Mouse (Mus musculus) limb, embryonic 11.5 days (tissue): ENCODE measurements around the gene Rnf126. TPM values are rescaled to one million over a fixed set of nuclear protein-coding genes. Genes with fewer than 3 reads are reported as not detected.

Experiments
- ATAC-seq: fragments of 200-750 bp; cut with Nextera tagmentation; 2 replicates; pipeline ENCODE4 v1.8.0; 2017; ENCODE audit warnings: low read depth; ENCODE audit not compliant: insufficient number of reproducible peaks, low FRiP score, low TSS enrichment
- DNase-seq: peaks from one replicate; pipeline ENCODE4 v3.0.0-alpha.2; 2015; ENCODE audit warnings: low spot score
- H3K27ac ChIP-seq: fragments of 300-500 bp; sonication (generic); replicated peaks from 2 replicates; pipeline ENCODE4 v1.5.1; 2014; ENCODE audit warnings: low read depth, mild to moderate bottlenecking, low read length
- H3K27me3 ChIP-seq: fragments of 300-500 bp; sonication (generic); 2 replicates; pipeline ENCODE4 v1.6.1; 2014; ENCODE audit warnings: mild to moderate bottlenecking, low read length, mixed read lengths; ENCODE audit not compliant: control insufficient read depth, insufficient read depth
- H3K36me3 ChIP-seq: fragments of 300-500 bp; sonication (generic); 2 replicates; pipeline ENCODE4 v1.6.1; 2014; ENCODE audit warnings: mild to moderate bottlenecking, low read length, moderate library complexity, mixed read lengths; ENCODE audit not compliant: control insufficient read depth, insufficient read depth
- H3K4me1 ChIP-seq: fragments of 300-500 bp; sonication (generic); 2 replicates; pipeline ENCODE4 v1.6.1; 2014; ENCODE audit warnings: low read length, mixed read lengths; ENCODE audit not compliant: control insufficient read depth, insufficient read depth
- H3K4me2 ChIP-seq: fragments of 300-500 bp; sonication (generic); 2 replicates; pipeline ENCODE4 v1.6.1; 2014; ENCODE audit warnings: low read depth, mild to moderate bottlenecking, moderate library complexity; ENCODE audit not compliant: severe bottlenecking
- H3K4me3 ChIP-seq: fragments of 300-500 bp; sonication (generic); 2 replicates; pipeline ENCODE4 v1.5.1; 2014; ENCODE audit warnings: low read depth, low read length
- H3K9ac ChIP-seq: fragments of 300-500 bp; sonication (generic); 2 replicates; pipeline ENCODE4 v1.6.1; 2014; ENCODE audit warnings: mild to moderate bottlenecking, low read length
- H3K9me3 ChIP-seq: fragments of 300-500 bp; sonication (generic); 2 replicates; pipeline ENCODE4 v1.6.1; 2016; ENCODE audit warnings: low read length; ENCODE audit not compliant: control insufficient read depth
- WGBS: fragments of 180-500 bp; shearing (Covaris S2); extraction: QIAGEN DNeasy Blood & Tissue Kit; methylation state at CpG from one replicate; pipeline ENCODE4 v1.1.7; 2014; 5-methylcytosine and 5-hydroxymethylcytosine counted together
- polyA plus RNA-seq: library from polyadenylated mRNA; unstranded; fragments of >200 nt; fragmentation: Nextera tagmentation; extraction: Ambion mirVana; gene quantifications from 2 replicates; pipeline ENCODE4 v1.2.1, GENCODE M21; 2014

The Rnf126 gene
- polyA plus RNA-seq, 1 experiment from 2014 or later: 112 TPM

- no peak overlapping the region; the same call in 1 of the 2 replicates for H3K4me3 ChIP-seq
- H3K9ac ChIP-seq: no peak overlapping the region
- ATAC-seq (no peak), DNase-seq (peak; percentile 54)
- H3K4me2 ChIP-seq: no peak overlapping the region
- 41% methylated on average over 11 of the region's 11 CpGs for WGBS
- H3K9me3 ChIP-seq: no peaks in the 10 kb centered on the region
- H3K4me1 ChIP-seq: no peaks in the 10 kb centered on the region
- no peaks in the 10 kb centered on the region for H3K36me3 ChIP-seq
- H3K27ac ChIP-seq: no peak overlapping the region
- no peaks in the 10 kb centered on the region for H3K27me3 ChIP-seq
Measured at GRCm38 (mm10) chr10:79726090-79726489, 40.7 kb downstream of the Rnf126 start.

GRCm38 (mm10) chr10:79723692-79724091, 43.1 kb downstream of the Rnf126 start:
- Histone ChIP-seq H3K4me1 (no peaks in the 10 kb centered on the region), H3K27me3 (peaks cover 2% of the 10 kb centered on the region; the same call in 1 of the 2 replicates), H3K4me2 (no peak overlapping the region), H3K9me3 (no peaks in the 10 kb centered on the region), H3K27ac (no peak overlapping the region), H3K9ac (no peak overlapping the region), H3K36me3 (no peaks in the 10 kb centered on the region), H3K4me3 (no peak overlapping the region)
- 78% methylated on average over 7 of the region's 7 CpGs for whole genome bisulfite sequencing
- ATAC-seq (no peak), DNase-seq (no peak)

- Histone ChIP-seq H3K36me3 (no peaks in the 10 kb centered on the region), H3K4me1 (no peaks in the 10 kb centered on the region), H3K27me3 (peaks cover 8% of the 10 kb centered on the region), H3K9me3 (no peaks in the 10 kb centered on the region), H3K4me2 (no peak overlapping the region), H3K27ac (no peak overlapping the region), H3K4me3 (no peak overlapping the region), H3K9ac (no peak overlapping the region)
- ATAC-seq (no peak), DNase-seq (no peak)
- WGBS: 81% methylated on average over 6 of the region's 6 CpGs
Measured at GRCm38 (mm10) chr10:79723047-79723446, 43.7 kb downstream of the Rnf126 start.

- Histone ChIP-seq H3K27ac (no peak overlapping the region), H3K4me2 (no peak overlapping the region), H3K9ac (no peak overlapping the region), H3K9me3 (no peaks in the 10 kb centered on the region), H3K27me3 (peaks cover 28% of the 10 kb centered on the region), H3K4me3 (no peak overlapping the region), H3K36me3 (no peaks in the 10 kb centered on the region), H3K4me1 (peaks cover 11% of the 10 kb centered on the region)
- DNase-seq (no peak), ATAC-seq (no peak)
- 71% methylated on average over 5 of the region's 5 CpGs for WGBS
Measured at GRCm38 (mm10) chr10:79721089-79721488, 45.7 kb downstream of the Rnf126 start.

- Histone ChIP-seq H3K9me3 (no peaks in the 10 kb centered on the region), H3K4me3 (0 out of 2 replicates have a peak overlapping the region, but pooled peaks have one; percentile 1), H3K4me2 (peak overlapping the region; percentile 17; the same call in 1 of the 2 replicates), H3K27me3 (peaks cover 47% of the 10 kb centered on the region), H3K36me3 (no peaks in the 10 kb centered on the region), H3K4me1 (peaks cover 11% of the 10 kb centered on the region), H3K9ac (no peak overlapping the region), H3K27ac (no peak overlapping the region)
- DNase-seq (peak; percentile 92), ATAC-seq (no peak)
- WGBS: 7% methylated on average over 43 of the region's 43 CpGs
Measured at GRCm38 (mm10) chr10:79717640-79718357, 49.0 kb downstream of the Rnf126 start.

GRCm38 (mm10) chr10:79716988-79717355, 49.8 kb downstream of the Rnf126 start:
- ATAC-seq (no peak), DNase-seq (no peak)
- H3K36me3 ChIP-seq: no peaks in the 10 kb centered on the region
- H3K9ac ChIP-seq: peak overlapping the region; percentile 40; the same call in 1 of the 2 replicates
- peaks cover 11% of the 10 kb centered on the region for H3K4me1 ChIP-seq
- H3K4me2 ChIP-seq: peak overlapping the region; percentile 88
- H3K27ac ChIP-seq: no peak overlapping the region
- peak overlapping the region; percentile 39 for H3K4me3 ChIP-seq
- peaks cover 47% of the 10 kb centered on the region for H3K27me3 ChIP-seq
- no peaks in the 10 kb centered on the region for H3K9me3 ChIP-seq
- WGBS: 0% methylated on average over 37 of the region's 44 CpGs

GRCm38 (mm10) chr10:79716254-79716987, 50.3 kb downstream of the Rnf126 start, which contains the start of gene Hcn2:
TSS of gene Hcn2 (plus strand) at chr10:79716634.
- 3% methylated on average over 33 of the region's 91 CpGs for WGBS
- no peaks in the 10 kb centered on the region for H3K9me3 ChIP-seq
- peaks cover 11% of the 10 kb centered on the region for H3K4me1 ChIP-seq
- H3K27me3 ChIP-seq: peaks cover 47% of the 10 kb centered on the region
- H3K4me2 ChIP-seq: peak within 1 kb of the TSS; percentile 88
- peak within 1 kb of the TSS; percentile 39 for H3K4me3 ChIP-seq
- no peak for DNase-seq
- peaks cover 4% of the 10 kb centered on the region; the same call in 1 of the 2 replicates for H3K36me3 ChIP-seq
- peak within 1 kb of the TSS; percentile 40; the same call in 1 of the 2 replicates for H3K9ac ChIP-seq
- ATAC-seq: no peak
- no peak within 1 kb of the TSS for H3K27ac ChIP-seq

GRCm38 (mm10) chr10:79714996-79715395, 51.8 kb downstream of the Rnf126 start:
- H3K36me3 ChIP-seq: peaks cover 14% of the 10 kb centered on the region
- H3K9me3 ChIP-seq: no peaks in the 10 kb centered on the region
- ATAC-seq: no peak
- H3K4me1 ChIP-seq: peaks cover 11% of the 10 kb centered on the region
- H3K9ac ChIP-seq: no peak overlapping the region
- DNase-seq: no peak
- 69% methylated on average over 4 of the region's 4 CpGs for WGBS
- no peak overlapping the region for H3K4me3 ChIP-seq
- peaks cover 45% of the 10 kb centered on the region for H3K27me3 ChIP-seq
- H3K27ac ChIP-seq: no peak overlapping the region
- no peak overlapping the region for H3K4me2 ChIP-seq
